Mouse (Mus musculus) cortical plate, adult 2 months (tissue): ENCODE results near the gene Efna5. TPM values are rescaled to one million over a fixed set of nuclear protein-coding genes. Genes with fewer than 3 reads are reported as not detected.

Experiments used
- H3K27ac ChIP-seq: fragments of 200-500 bp; 2 replicates; pipeline ENCODE4 v1.5.1; 2012; ENCODE audit warnings: low read length, control low read depth, inconsistent platforms; ENCODE audit not compliant: insufficient read depth
- H3K4me1 ChIP-seq: fragments of 200-500 bp; 2 replicates; pipeline ENCODE4 v1.6.1; 2011; ENCODE audit warnings: low read length; ENCODE audit not compliant: control insufficient read depth, insufficient read depth
- H3K4me3 ChIP-seq: fragments of 200-500 bp; 2 replicates; pipeline ENCODE4 v1.5.1; 2011; ENCODE audit warnings: mild to moderate bottlenecking, low read length, control low read depth; ENCODE audit not compliant: insufficient read depth
- CTCF ChIP-seq: fragments of 200-500 bp; IDR thresholded peaks from 2 replicates; pipeline ENCODE4 v1.5.1; 2011; ENCODE audit warnings: mild to moderate bottlenecking, control low read depth, low read length; ENCODE audit not compliant: insufficient read depth; ENCODE audit errors: extremely low read depth
- POLR2A ChIP-seq: fragments of 200-500 bp; IDR thresholded peaks from 2 replicates; pipeline ENCODE4 v1.6.1; 2011; ENCODE audit warnings: mild to moderate bottlenecking, low read length, control low read depth; ENCODE audit not compliant: insufficient read depth; ENCODE audit errors: extremely low read depth
- polyA plus RNA-seq: library from polyadenylated mRNA; depleted of rRNA; stranded (reverse); fragments of >200 nt; gene quantifications from 2 replicates; pipeline ENCODE4 v1.2.3, GENCODE M21; 2012

Gene Efna5
- polyA plus RNA-seq, 1 experiment = 14.8 TPM

- H3K27ac ChIP-seq = no peak overlapping the region
- H3K4me3 ChIP-seq = no peak overlapping the region
- no peak for TF ChIP-seq POLR2A
- TF ChIP-seq CTCF = no peak
- no peaks in the 10 kb centered on the region; the same call in 1 of the 2 replicates for H3K4me1 ChIP-seq
Observed at GRCm38 (mm10) chr17:62640654-62641053, 240.5 kb downstream of the Efna5 start.

GRCm38 (mm10) chr17:62636896-62637295 lies 244.2 kb downstream of the Efna5 start:
- TF ChIP-seq CTCF (no peak), POLR2A (no peak)
- no peak overlapping the region for H3K4me3 ChIP-seq
- H3K27ac ChIP-seq = no peak overlapping the region
- no peaks in the 10 kb centered on the region for H3K4me1 ChIP-seq

- Histone ChIP-seq H3K4me1 (no peaks in the 10 kb centered on the region), H3K4me3 (no peak overlapping the region), H3K27ac (no peak overlapping the region)
- no peak for TF ChIP-seq CTCF
- no peak for TF ChIP-seq POLR2A
Observed at GRCm38 (mm10) chr17:62634937-62635336, 246.2 kb downstream of the Efna5 start.

- TF ChIP-seq POLR2A (no peak), CTCF (no peak)
- H3K4me1 ChIP-seq = no peaks in the 10 kb centered on the region
Observed at GRCm38 (mm10) chr17:62628474-62628873, 252.6 kb downstream of the Efna5 start.

DNA sequence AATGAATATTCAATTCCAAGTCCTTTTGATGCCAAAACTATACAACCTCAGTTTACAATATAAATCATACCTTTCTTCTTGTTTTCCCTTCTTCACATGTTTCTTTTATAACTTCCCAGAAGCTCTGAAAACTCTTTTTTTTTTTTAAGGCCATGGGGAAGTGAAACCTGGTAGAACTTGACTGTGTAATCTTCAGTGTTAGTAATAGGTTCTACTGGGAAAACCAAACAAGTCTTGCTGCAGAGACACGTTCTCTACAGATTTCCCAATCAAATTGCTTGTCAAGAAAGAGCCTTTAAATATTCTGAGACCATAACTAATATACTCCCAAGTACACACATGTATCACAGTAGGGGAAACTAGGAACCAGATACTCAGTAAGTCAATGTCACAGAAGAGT lies 253.6 kb downstream of the Efna5 start:
- H3K4me1 ChIP-seq = no peaks in the 10 kb centered on the region
- H3K27ac ChIP-seq = no peak overlapping the region
- no peak overlapping the region for H3K4me3 ChIP-seq
- TF ChIP-seq CTCF (no peak), POLR2A (no peak)

More at GRCm38 (mm10) chr17:62628474-62628873, 252.6 kb downstream of the Efna5 start:
- no peak overlapping the region for H3K4me3 ChIP-seq
- H3K27ac ChIP-seq = no peak overlapping the region

GRCm38 (mm10) chr17:62625646-62626020 lies 255.5 kb downstream of the Efna5 start:
- Histone ChIP-seq H3K27ac (no peak overlapping the region), H3K4me1 (no peaks in the 10 kb centered on the region), H3K4me3 (no peak overlapping the region)
- TF ChIP-seq POLR2A = no peak
- no peak for TF ChIP-seq CTCF

DNA sequence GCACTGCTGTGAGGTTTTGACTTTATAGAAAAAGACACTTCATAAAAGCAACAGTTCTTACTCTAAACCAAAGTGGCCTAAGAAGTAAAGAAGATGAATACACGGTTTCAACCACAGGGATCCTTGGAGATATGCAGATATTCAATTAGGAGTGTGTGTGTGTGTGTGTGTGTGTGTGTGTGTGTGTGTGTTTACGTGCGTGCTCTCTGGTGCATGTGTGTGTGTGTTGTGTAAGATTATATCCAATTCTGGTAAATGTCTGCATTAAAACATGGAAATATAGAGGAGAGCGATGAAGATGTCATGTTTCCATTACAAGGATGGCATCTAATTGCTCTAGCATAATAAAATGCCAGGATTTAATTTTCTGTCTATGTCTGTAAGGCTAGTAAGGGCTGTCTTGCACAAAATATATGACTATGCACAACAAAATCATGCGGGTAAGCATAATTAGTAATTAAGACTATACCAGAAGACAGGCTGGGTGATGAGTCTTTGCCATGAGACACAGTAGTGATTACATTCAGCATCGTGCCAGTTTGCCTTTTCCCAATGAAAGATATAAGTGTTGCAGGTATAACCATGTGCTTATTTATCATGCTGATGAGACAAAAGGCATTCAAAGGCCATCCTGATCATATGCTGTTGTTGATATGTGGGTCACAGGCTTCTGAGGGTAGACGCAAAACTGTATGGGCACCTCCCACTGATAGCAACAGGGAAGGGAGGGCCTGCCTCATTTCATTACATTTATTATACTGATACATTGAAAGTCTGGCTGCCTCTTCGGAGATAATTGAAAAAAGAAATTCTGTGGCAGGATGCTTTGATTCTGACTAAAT lies 256.1 kb downstream of the Efna5 start:
- H3K4me3 ChIP-seq = no peak overlapping the region
- H3K4me1 ChIP-seq = no peaks in the 10 kb centered on the region
- no peak overlapping the region for H3K27ac ChIP-seq
- TF ChIP-seq POLR2A (no peak), CTCF (no peak)

GRCm38 (mm10) chr17:62623224-62623623 lies 257.9 kb downstream of the Efna5 start:
- Histone ChIP-seq H3K4me3 (no peak overlapping the region), H3K4me1 (no peaks in the 10 kb centered on the region), H3K27ac (no peak overlapping the region)
- TF ChIP-seq POLR2A = no peak
- no peak for TF ChIP-seq CTCF

- Histone ChIP-seq H3K4me1 (no peaks in the 10 kb centered on the region), H3K4me3 (no peak overlapping the region), H3K27ac (no peak overlapping the region)
- TF ChIP-seq POLR2A (no peak), CTCF (no peak)
Observed at GRCm38 (mm10) chr17:62622481-62622880, 258.6 kb downstream of the Efna5 start.

GRCm38 (mm10) chr17:62615159-62615558 lies 266.0 kb downstream of the Efna5 start:
- Histone ChIP-seq H3K4me1 (peaks cover 1% of the 10 kb centered on the region; the same call in 1 of the 2 replicates), H3K27ac (no peak overlapping the region), H3K4me3 (no peak overlapping the region)
- TF ChIP-seq POLR2A (no peak), CTCF (no peak)

DNA sequence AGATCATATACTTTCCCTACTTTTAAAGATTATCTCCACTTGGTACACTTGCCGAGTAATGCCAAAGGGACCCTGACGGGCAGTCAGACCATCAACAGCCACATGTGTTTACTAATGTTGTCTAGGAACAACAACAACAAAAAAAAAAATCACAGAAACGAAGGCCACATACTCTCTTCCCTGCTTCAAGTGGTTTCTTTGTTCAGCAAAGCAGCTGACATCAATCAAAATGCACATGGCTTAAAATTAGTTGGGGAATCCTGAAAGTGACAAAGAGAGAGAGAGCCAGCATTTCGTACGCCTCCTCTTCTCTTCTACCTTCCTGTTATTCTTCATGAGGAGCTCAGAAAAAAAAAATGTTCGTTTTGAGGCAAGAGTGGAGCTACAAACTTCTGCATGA lies 266.4 kb downstream of the Efna5 start:
- TF ChIP-seq CTCF = no peak
- Histone ChIP-seq H3K27ac (no peak overlapping the region), H3K4me3 (no peak overlapping the region), H3K4me1 (peaks cover 1% of the 10 kb centered on the region; the same call in 1 of the 2 replicates)
